Mouse (Mus musculus) erythroblast, adult 5-6 weeks (primary cell): ENCODE measurements around the gene Ndufs6. TPM values are rescaled to one million over a fixed set of nuclear protein-coding genes. Genes with fewer than 3 reads are reported as not detected.
A peak's percentile ranks its signal among the peaks of the same experiment; 100 is the strongest.

Experiments used
- ATAC-seq: replicated peaks from 2 replicates; pipeline ENCODE4 v1.8.0; 2016; ENCODE audit warnings: moderate number of reproducible peaks, mild to moderate bottlenecking, moderate TSS enrichment, inconsistent platforms; ENCODE audit not compliant: poor library complexity, low FRiP score, severe bottlenecking
- total RNA-seq, 2 experiments: library from RNA; stranded (forward) in 1 of 2; stranded (reverse) in 1 of 2; fragments of 150-400 nt in 1 of 2; fragments of 200-764, 138-1000 nt in 1 of 2; gene quantifications; 2 replicates each; pipeline versions ENCODE4 v1.2.3 to v1.2.4; 2015 to 2017; ENCODE audit warnings: low replicate concordance in 2 of 2

Ndufs6 gene
- total RNA-seq (2015; ENCODE audit: low replicate concordance), result 40.3 and 51.6 TPM in 2 replicates
- 20.6 and 47.0 TPM in 2 replicates for total RNA-seq (2017; ENCODE audit: low replicate concordance)

DNA sequence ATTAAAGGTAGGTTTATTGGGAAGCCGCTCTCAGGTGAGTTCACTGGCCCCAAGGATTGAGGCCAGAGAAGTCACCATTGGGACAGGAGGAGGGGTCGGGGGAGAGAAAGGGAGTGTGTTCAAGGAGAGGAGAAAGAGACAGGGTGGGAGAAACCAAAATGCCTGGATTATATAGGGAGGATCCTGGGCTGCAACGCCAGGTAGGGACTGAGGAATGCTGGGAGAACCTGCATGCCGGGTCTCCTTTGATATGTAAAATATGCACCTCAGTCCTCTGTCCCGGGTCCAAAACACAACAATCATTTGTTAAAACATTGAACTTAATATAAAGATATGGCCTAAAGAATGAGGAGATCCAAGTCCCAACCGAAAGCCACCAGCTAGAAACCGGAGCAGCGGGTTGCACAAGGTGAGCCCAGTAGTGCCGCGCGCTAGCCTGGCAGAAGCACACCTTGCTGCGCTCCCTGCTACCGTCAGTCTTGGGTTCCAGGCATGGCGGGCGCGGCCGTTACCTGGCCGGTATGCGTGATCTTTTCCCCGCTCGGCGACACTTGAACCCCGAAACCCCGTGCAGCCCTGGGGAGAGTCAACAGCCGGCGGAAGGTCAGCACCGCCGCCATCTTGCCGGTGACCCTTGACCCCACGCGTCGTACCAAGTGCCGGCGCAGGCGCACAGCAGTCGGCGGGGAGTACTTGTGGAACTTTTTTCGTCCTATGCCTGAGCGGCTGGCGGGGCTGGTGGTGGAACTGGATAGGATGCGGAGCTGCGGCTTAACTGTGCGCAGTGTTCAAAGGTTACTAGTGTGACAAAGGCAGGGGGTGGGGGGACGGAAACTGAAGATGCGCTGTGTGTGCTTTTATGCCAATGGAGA lies at the start of gene Ndufs6, which contains the start of gene Mrpl36:
TSS of gene Ndufs6 (minus strand) at position 716 of the 872 bp plus-strand sequence.
TSS of gene Mrpl36 (plus strand) at position 687 of the 872 bp plus-strand sequence.
- ATAC-seq, result peak; percentile 88

DNA sequence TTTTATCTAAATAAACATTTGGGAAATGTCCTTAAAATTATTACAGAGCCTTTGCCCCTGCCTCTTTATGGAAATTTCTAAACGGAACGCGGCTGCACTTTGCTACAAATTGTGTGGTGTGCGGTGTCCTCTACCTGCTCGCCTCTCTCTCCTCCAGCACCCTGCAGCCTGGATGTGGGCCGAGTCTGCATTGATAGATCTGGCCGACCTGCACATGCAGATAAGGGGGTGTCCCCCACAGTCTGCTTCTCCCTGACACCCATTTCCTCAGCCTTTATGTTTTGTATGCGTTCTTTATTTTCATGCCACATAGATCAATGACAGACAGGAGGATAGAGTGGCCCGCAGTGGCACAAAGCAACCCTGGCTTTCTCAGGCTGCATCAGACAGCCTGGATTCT lies 49.3 kb upstream of the Ndufs6 start:
- no peak for ATAC-seq

DNA sequence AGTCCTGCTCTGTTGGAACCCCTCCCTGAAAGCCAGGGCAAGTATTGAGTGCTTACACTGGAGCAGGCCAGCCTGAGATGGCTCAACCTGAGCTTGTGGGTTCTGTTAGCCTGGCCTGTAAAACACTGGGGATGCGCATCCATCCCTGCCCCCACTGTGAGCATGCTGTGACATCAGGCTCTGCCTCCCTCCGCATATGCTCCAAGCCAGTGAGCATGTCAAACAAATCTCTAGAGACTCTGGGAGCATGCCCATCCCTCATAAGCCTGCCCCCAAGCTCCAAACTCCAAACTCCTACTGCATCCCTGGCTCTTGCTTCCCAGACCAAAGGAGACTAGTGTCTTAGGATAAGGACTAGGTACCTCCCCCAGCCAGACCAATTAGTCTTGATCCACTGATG lies 46.3 kb upstream of the Ndufs6 start:
- ATAC-seq, result no peak

DNA sequence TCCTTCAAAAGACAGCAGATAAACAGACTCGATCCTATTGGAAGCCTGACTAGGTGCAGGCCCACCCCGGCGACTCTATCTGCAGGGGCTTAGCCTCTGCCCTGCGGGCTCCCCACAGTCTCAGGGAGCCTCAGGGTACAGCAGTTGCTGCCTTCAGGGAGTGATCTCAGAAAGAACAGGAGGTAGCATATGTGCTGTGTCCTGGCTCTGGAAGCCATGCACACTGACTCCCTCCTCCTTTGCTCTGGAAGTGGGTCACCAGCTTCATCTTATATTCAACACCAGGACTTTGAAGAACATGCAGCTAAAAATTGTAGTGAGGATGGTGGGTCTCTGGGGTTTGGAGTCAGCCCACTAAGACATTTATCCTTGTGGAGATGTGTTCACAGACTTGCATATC lies 45.0 kb upstream of the Ndufs6 start:
- ATAC-seq, result no peak

DNA sequence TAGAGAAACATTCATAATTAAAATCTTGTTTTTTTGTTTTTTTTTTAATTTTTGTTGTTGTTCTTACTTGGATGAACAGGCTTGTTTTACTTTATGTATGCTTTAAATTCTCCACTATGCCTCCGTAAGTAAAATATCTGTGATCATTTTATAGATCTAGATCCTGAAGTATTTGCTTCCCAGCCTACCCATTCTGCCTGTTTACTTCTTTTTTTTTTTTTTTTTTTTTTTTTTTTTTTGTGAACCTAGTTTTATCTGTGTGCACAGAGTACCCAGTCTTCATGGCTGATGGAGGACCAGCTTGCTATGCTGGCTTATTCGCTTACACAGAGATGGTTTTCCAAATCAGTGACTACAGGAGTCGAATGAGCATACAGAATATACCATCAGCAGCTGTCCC lies 28.8 kb upstream of the Ndufs6 start:
- no peak for ATAC-seq

DNA sequence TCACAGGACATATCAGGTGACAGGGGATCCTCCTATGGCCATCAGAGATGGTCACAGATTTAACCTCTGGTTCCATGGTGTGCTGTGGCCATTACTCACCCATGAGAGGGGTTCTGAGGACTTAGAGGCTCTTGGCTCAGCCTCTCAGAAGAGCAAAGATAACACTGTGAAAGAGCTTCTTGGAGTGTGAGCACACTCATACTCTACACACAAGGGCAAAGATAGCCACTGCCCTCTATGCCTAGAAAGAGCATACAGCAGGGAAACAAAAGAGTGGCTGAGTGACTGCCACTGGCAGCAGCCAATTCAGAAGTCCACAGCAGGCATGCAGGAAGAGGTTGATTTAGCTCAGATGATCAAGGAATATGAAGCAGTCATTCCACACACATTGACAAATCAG lies 24.1 kb upstream of the Ndufs6 start:
- ATAC-seq, result no peak

DNA sequence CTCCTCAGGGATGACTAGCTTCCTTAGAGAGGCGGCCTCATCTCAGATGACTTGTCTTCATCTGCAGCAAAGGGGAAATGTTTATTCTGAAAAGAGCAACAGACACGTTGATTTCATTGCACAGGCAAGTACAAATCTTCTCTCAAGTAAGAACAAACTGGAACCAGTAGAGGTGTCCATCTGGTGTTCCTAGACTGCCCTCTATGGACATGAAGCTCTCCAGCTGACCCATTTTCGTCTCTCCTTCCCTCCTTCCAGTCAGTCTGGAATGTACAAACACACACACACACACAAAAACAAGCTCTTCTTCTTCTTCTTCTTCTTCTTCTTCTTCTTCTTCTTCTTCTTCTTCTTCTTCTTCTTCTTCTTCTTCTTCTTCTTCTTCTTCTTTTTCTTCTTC lies 23.6 kb upstream of the Ndufs6 start:
- no peak for ATAC-seq

DNA sequence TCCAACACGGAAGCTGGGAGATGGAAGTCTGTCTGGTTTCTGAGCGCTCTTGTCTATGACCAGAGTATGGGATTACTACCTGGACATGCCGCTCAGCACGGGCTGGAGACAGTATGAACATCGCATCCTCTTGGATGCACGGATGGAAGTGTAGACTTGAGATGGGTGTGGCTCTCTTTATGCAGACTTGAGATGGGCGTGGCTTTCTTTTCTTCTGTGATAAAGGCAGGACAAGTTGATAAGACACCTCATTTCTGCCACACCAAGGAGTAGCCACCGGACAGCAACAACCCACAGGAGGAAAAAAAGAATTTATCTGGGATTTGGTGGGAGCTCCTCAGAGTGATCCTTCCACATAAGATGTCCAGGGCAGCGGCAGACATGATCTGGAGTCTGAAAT lies 22.4 kb upstream of the Ndufs6 start:
- ATAC-seq, result no peak

DNA sequence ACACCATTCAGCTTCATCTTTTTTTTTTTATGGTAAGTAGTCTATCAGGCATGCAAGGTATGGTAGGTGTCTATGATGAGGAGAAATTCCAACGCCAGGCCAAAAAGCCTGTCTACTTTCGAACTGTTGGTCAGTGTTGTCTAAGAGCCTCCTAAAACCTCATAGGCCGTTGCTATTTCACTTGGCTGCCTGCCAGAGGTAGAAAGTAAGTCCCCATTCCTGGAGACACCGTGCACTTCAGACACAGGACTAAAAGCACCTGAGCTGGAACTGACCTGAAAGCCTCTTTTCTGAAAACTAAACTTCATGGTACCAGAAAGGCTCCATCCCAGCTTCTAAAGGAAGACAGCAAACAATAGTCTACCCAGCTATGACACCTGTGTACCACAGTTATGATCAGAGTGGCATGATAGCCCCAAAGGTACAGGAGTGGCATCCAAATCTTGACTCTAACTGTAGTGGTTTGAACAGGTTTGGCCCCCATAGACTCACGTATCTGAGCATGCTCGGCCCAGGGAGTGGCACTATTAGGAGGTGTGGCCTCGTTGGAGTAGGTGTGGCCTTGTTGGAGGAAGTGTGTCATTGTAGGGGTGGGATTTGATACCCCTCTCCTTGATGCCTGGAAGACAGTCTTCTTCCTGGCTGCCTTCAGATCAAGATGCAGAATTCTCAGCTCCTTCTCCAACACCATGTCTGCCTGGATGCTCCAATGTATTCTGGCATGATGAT lies 19.7 kb upstream of the Ndufs6 start:
- no peak for ATAC-seq

DNA sequence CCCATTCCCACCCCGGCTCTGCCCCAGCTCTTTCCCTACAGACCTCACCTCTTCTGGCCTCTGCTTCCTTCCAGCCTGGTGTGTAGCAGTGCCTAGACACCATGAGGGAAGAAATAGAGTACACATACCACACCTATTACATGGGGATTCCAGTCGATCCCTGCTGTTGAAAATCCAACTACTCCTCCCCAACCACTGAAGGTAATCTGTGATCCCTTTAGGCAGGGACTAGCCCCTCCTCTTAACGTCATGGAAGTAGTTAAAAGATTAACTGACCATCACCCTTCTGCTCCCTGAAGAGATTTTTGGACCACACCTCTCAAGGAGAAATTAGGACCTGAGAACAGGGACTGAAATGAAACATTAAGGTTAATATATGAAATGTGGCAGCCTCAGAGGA lies 18.8 kb upstream of the Ndufs6 start:
- no peak for ATAC-seq

DNA sequence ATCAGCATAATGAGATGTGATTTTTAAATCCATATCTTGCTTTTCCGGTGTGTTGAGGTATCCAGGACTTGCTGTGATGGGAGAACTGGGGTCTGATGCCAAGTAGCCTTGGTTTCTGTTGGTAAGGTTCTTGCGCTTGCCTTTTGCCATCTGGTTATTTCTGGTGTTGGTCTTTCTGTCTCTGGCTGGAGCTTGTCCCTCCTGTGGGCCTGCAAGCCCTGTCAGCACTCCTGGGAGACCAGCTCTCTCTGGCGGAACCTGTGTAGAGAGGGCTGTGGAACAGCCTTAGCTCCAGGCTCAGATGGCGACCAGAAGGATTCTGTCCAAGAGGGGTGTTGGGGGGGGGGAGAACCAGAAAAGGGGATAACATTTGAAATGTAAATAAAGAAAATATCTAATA lies 18.4 kb upstream of the Ndufs6 start:
- no peak for ATAC-seq

DNA sequence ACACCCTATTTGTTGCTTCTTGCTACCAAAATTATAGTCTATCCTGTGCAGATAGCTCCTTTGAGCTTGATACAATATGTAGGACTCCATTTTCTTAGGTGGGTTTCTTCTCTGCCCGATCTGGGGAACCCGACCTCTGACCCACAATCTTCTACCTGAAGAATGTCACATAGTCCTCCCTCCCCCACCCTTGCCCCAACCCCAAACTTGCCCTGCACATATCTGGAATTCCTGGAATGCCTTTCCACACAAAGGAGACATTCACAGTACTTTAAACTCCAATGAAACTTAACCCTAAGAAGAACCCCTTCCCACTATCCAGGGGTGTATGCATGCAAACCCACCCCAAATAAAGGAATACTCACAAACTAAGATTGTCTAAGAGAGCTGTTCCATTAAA lies 17.8 kb upstream of the Ndufs6 start:
- no peak for ATAC-seq

DNA sequence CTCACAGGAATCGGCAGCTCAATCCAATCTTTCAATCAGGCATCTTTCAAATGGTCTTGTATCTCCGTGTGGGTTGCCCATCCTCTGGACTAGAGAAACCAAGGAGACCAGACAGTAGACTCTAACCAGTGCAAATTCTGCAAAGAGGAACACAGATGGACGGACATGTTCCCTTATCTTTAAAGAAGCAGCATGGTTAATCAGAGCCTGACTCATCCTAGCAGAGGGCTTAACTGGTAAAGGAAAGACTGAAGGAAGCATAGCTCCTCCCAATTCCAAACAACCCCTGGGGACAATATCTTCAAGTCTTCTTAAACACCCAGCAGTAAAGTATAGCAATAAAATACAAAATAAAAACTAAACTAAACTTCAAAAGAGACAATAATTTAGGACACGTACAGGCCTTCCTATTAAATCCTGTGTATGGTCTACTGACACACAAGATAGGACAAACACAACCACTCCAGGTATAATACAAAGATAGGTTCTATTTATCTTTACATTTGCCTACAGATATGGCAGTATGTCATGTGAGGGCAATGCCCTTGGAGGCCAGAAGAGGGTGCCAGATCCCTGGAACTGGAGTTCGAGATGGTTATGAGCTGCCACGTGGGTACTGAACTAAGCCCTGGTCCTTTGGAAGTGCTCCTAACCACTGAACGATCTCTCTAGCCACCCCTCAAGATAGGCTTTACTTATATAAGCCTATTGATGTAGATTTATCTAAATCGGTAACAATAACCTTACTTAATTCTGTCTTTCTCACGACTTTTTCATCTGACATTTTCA lies 17.0 kb upstream of the Ndufs6 start:
- 0 out of 2 replicates have a peak, but pooled peaks have one; percentile 69 for ATAC-seq

DNA sequence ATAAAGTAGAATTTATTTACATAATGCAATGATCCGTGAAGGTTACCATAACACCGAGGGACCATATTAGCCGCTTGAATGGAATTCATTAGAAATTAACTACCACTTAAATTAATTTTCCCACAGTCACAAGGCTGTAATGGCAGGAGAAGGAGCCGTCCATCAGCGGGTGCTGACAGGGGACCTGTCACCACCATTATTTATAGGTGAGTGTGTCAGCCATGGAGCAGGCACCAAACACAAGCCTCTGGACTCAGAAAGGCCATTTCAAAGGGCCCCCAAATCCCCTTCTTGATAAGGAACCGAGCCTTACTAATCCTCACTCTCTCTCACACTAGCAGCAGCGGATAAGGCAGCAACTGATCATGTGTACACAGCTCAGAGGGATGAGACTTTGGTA lies 8.4 kb upstream of the Ndufs6 start:
- ATAC-seq, result no peak

DNA sequence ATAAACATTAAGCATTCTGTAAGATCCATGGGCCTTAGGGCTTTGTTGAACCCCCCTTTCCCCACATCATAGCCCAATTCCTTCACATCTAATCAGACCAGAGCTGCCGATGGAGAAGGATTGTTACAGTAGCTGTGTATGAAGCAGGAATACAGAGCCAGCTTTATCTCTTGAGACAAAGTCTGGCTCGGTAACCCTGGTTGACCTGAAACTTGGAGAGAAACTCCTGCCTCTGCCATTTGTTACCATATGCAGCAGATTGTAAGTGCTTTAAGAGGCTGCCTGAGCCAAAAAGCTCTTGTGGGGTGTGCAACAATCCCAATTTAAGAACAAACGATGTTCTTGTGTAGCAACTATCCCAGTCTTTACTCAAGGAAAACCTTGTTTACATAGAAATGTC lies 3.4 kb upstream of the Ndufs6 start:
- ATAC-seq, result no peak

DNA sequence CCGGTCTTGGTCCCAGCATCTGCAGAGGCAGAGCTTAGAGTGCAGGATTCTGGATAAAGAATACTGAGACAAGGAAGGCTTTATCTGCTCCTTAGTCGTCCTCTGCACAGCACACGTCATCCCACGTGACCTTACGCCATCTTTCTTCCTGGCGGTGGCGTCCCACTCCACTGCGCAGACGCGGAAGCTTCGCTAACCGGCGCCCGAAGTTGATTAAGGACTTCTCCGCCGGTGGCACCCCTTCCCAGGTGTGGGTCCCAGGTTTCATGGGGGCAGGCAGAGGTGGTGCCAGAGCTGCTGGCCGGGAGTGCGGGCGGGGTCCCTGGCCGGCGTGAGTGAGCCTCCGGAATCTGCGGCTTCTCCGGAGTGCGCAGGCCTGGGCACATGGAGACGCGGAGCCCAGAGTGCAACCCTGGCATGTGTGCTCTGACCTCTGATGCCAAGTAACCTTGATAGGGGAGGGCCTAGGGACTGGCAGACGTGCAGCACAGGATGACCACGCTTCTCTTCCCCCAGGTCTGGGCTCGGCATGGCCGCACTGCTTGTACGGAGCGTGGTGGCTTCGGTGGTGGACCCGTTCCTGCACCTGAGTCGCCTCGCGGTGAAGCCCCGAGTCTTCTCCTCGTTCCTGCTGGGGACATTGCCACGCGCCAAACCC lies 2.6 kb upstream of the Ndufs6 start:
- peak; percentile 86 for ATAC-seq

DNA sequence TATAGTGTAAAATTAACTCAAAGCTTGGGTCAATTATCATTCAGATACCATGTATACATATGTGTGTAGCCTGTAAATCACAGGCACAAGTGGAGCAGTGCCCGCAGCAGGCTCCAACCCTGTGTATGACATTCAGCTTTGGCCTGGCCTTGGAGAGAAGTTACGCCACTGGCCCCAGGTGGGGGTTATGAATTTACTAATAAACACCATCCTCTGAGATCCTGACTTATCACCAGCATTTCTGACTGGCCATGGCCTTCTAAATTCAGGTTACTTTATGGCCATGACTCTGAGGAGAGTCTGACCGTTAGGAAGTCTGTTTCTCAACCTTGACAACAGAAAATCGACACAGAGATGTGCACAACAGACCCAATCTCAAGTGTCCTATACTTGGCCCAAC lies 4.9 kb downstream of the Ndufs6 start:
- no peak for ATAC-seq

DNA sequence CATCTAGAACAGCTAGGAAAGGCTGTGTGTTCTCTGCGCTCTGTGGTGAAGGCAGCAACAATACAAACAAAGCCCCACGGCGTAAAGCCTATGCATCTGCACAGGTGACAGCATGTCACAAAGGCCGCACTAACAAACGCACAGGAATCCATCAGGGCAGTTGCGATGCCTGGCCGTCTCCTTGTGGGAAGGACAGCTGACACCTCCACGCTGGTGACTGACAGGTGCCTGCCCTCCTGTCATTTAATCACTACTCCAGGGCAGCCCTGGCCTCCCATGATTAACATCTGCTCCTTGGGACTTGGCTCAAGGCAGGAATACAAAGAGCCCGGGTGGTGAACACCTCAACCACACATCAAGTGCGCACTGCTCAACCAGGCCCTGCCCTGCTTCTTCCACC lies 5.7 kb downstream of the Ndufs6 start:
- no peak for ATAC-seq

DNA sequence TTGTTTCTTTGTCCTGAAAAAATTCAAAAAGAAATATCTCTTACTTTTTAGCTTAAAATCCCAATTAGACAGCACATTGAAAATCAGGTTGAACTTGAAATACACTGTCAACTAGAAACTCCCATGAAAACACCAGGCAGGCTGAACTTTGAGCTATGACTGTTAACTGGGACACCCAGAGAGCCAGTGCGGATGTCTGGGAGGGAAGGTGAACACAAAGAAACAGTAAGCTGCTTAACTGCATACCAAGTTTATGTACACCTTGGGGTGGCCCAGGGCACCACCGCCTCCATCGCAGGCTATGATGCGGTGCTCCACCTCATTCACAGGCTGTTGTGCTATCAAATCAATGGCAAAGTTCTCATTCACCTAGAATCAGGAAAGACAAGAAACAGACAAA lies 8.3 kb downstream of the Ndufs6 start:
- no peak for ATAC-seq
